Mouse (Mus musculus) heart, embryonic 14.5 days (tissue): Measurements from ENCODE around the gene Cnot9. TPM values are rescaled to one million over a fixed set of nuclear protein-coding genes. Genes with fewer than 3 reads are reported as not detected.

Experiments
- ATAC-seq: fragments of 200-750 bp; cut with Nextera tagmentation; 2 replicates; pipeline ENCODE4 v1.8.0; 2017; ENCODE audit warnings: low read depth, moderate TSS enrichment; ENCODE audit not compliant: insufficient number of reproducible peaks, insufficient read depth, low FRiP score
- H3K27ac ChIP-seq, 2 experiments: fragments of 200-500 bp in 1 of 2; fragments of 300-500 bp in 1 of 2; sonication (generic) in 1 of 2; replicated peaks in 1 of 2; 2 replicates each; pipeline ENCODE4 v1.5.1; 2012 to 2014; ENCODE audit warnings: low read depth in 2 of 2, low read length in 2 of 2, control low read depth in 1 of 2, mild to moderate bottlenecking in 1 of 2, mixed read lengths in 1 of 2; ENCODE audit not compliant: control insufficient read depth in 1 of 2, insufficient read depth in 1 of 2
- H3K27me3 ChIP-seq: fragments of 300-500 bp; sonication (generic); 2 replicates; pipeline ENCODE4 v1.6.1; 2014; ENCODE audit warnings: mild to moderate bottlenecking, low read length, control low read depth; ENCODE audit not compliant: control insufficient read depth, insufficient read depth
- H3K36me3 ChIP-seq: fragments of 300-500 bp; sonication (generic); 2 replicates; pipeline ENCODE4 v1.6.1; 2014; ENCODE audit warnings: mild to moderate bottlenecking, control low read depth, low read length, mixed read lengths; ENCODE audit not compliant: control insufficient read depth, insufficient read depth
- H3K4me1 ChIP-seq, 2 experiments: fragments of 200-500 bp in 1 of 2; fragments of 300-500 bp in 1 of 2; sonication (generic) in 1 of 2; 2 replicates each; pipeline ENCODE4 v1.6.1; 2012 to 2014; ENCODE audit warnings: low read length in 2 of 2, control low read depth in 1 of 2, mixed read lengths in 1 of 2; ENCODE audit not compliant: control insufficient read depth in 2 of 2, insufficient read depth in 2 of 2
- H3K4me2 ChIP-seq: fragments of 300-500 bp; sonication (generic); 2 replicates; pipeline ENCODE4 v1.6.1; 2014; ENCODE audit warnings: mild to moderate bottlenecking, low read length
- H3K4me3 ChIP-seq, 2 experiments: fragments of 200-500 bp in 1 of 2; fragments of 300-500 bp in 1 of 2; sonication (generic) in 1 of 2; 2 replicates each; pipeline ENCODE4 v1.5.1; 2012 to 2014; ENCODE audit warnings: low read length in 2 of 2, mild to moderate bottlenecking in 2 of 2, control low read depth in 1 of 2, low read depth in 1 of 2, moderate library complexity in 1 of 2; ENCODE audit not compliant: control insufficient read depth in 1 of 2, insufficient read depth in 1 of 2
- H3K9ac ChIP-seq: fragments of 300-500 bp; sonication (generic); 2 replicates; pipeline ENCODE4 v1.6.1; 2014; ENCODE audit warnings: mild to moderate bottlenecking, low read length
- H3K9me3 ChIP-seq: fragments of 300-500 bp; sonication (generic); 2 replicates; pipeline ENCODE4 v1.6.1; 2016; ENCODE audit warnings: low read length, control low read depth; ENCODE audit not compliant: control insufficient read depth
- WGBS: fragments of 180-500 bp; shearing (Covaris S2); extraction: QIAGEN DNeasy Blood & Tissue Kit; methylation state at CpG from one replicate; pipeline ENCODE4 v1.1.7; 2014; 5-methylcytosine and 5-hydroxymethylcytosine counted together
- polyA plus RNA-seq: library from polyadenylated mRNA; unstranded; fragments of >200 nt; fragmentation: Nextera tagmentation; extraction: Ambion mirVana; gene quantifications from 2 replicates; pipeline ENCODE4 v1.2.1, GENCODE M21; 2014

The Cnot9 gene
- polyA plus RNA-seq, 1 experiment from 2014 or later: 32.6 TPM

DNA sequence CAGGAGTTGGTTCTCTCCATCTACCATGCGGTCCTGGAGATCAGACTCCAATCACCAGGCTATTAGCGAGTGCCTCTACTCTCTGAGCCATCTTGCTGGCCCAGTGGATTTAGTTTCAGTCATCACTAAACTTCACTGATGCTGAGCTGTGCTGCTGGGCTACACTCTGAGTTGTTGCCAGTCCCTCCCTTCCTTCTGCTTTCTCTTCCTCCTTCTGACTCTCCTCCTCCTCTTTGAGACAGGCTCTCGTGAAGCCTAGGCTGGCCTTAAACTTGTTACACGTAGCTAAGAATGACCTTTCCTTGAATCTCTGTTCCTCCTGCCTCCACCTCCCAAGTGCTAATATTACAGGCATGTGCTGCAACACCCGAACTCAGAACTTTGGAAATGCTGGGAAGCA lies 53.2 kb downstream of the Cnot9 start:
- no peaks in the 10 kb centered on the region for H3K36me3 ChIP-seq
- H3K4me3 ChIP-seq: no peak overlapping the region
- H3K9me3 ChIP-seq: no peaks in the 10 kb centered on the region
- H3K27ac ChIP-seq: no peak overlapping the region
- no peaks in the 10 kb centered on the region for H3K27me3 ChIP-seq
- 87% methylated on average over 5 of the region's 5 CpGs for WGBS
- no peaks in the 10 kb centered on the region for H3K4me1 ChIP-seq
- ATAC-seq: no peak
- H3K4me2 ChIP-seq: no peak overlapping the region
- H3K9ac ChIP-seq: no peak overlapping the region

DNA sequence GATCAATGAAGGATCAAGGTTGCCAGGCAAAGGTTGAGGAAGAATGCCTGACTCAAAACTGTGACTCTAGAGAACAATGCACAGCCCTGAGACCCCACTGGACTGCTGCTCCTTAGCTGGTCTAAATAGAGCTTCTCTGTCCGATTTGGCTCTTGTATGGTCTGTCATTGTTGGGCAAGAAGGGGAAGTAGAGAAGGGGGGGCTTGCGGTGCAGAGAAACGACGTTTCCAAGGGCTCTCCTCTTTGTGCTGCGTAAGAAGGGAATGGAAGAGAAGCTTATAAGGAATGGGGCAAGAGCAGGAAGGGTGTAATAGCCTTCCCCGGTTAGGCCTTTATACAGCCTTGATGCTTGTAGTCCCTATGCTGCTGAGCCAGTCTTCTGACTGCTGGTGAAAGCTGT lies 60.0 kb downstream of the Cnot9 start:
- ATAC-seq: no peak
- no peaks in the 10 kb centered on the region for H3K27me3 ChIP-seq
- H3K9ac ChIP-seq: no peak overlapping the region
- no peak overlapping the region for H3K4me2 ChIP-seq
- H3K9me3 ChIP-seq: no peaks in the 10 kb centered on the region
- H3K27ac ChIP-seq: no peak overlapping the region
- no peaks in the 10 kb centered on the region for H3K4me1 ChIP-seq
- H3K4me3 ChIP-seq: no peak overlapping the region
- 91% methylated on average over 6 of the region's 6 CpGs for WGBS
- peaks cover 62% of the 10 kb centered on the region for H3K36me3 ChIP-seq

DNA sequence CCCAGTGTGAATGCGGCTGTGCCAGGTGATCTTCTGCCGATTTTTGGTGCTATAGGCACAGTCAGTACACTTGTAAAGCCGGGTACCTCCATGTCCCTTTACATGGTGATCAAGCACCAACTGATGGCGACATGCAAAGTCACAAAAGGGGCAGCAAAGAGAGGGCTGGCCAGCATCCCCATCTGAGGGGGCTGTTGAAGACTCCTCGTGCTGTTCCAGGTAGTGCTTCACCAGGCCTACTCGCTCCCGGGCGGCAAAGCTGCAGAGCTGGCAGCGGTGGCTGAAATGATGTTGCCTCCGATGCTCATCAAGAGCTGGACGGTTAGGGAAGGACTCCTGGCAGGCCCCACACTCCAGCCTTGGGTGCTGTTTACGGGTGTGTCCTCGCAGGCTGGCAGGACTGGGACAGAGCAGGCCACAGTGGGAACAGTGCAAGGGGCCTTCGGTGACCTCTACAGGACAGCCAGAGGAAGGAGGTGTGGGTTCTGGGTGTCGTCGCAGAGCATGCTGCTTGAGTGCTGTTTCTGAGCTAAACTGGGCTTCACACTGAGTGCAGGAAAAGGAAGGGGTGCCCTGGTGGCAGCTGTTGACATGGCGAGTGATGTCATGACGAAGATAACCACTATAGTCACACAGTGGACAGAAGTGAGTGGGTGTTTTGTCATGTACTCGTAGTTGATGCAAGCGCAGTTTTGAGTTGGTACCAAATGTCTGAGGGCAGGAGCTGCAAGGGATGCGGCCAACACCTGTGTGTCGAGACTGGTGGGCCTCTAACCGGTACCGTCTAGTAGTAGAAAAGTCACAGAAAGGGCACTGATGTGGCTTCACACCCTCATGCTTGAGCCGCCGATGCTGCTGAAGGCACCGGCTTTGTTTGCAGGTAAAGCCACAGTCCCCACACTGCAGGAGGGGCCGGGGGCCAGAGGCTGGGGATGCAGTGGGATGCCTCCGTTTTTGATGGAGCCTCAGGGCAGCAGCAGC lies 64.2 kb downstream of the Cnot9 start:
- ATAC-seq: no peak; the same call in 1 of the 2 replicates
- no peak overlapping the region for H3K4me2 ChIP-seq
- no peaks in the 10 kb centered on the region for H3K4me1 ChIP-seq
- no peaks in the 10 kb centered on the region for H3K27me3 ChIP-seq
- H3K9ac ChIP-seq: no peak overlapping the region
- H3K27ac ChIP-seq: no peak overlapping the region
- WGBS: 80% methylated on average over 29 of the region's 29 CpGs
- peaks cover 97% of the 10 kb centered on the region for H3K36me3 ChIP-seq
- no peaks in the 10 kb centered on the region for H3K9me3 ChIP-seq
- no peak overlapping the region for H3K4me3 ChIP-seq

Other genes with a start within 250 kb of the Cnot9 start
- 0.57 and 0.69 TPM in 2 replicates for gene Gpbar1, start 227.5 kb upstream of the Cnot9 start, polyA plus RNA-seq
- gene Aamp, start 221.3 kb upstream of the Cnot9 start, polyA plus RNA-seq: 180 and 187 TPM in 2 replicates
- 320 and 338 TPM in 2 replicates for gene Pnkd, start 221.1 kb upstream of the Cnot9 start, polyA plus RNA-seq
- 39.1 and 40.5 TPM in 2 replicates for gene Tmbim1, start 200.4 kb upstream of the Cnot9 start, polyA plus RNA-seq
- gene Catip, start 143.9 kb upstream of the Cnot9 start, polyA plus RNA-seq: 0.34 and 0.55 TPM in 2 replicates
- gene Slc11a1, start 130.9 kb upstream of the Cnot9 start, polyA plus RNA-seq: 4.4 and 4.9 TPM in 2 replicates
- gene Ctdsp1, start 114.5 kb upstream of the Cnot9 start, polyA plus RNA-seq: 67.3 and 67.8 TPM in 2 replicates
- gene Vil1, start 96.7 kb upstream of the Cnot9 start, polyA plus RNA-seq: 0.27 and 0.38 TPM in 2 replicates
- 0.68 and 0.88 TPM in 2 replicates for gene Plcd4, start 36.8 kb downstream of the Cnot9 start, polyA plus RNA-seq
- gene Usp37, start 38.2 kb downstream of the Cnot9 start, polyA plus RNA-seq: 21.0 and 22.1 TPM in 2 replicates
- gene Zfp142, start 82.2 kb downstream of the Cnot9 start, polyA plus RNA-seq: 6.5 and 7.3 TPM in 2 replicates
- gene Bcs1l, start 82.2 kb downstream of the Cnot9 start, polyA plus RNA-seq: 24.1 and 27.1 TPM in 2 replicates
- 5.1 TPM in 2 replicates for gene Rnf25, start 95.3 kb downstream of the Cnot9 start, polyA plus RNA-seq
- 2.5 and 2.8 TPM in 2 replicates for gene Stk36, start 95.4 kb downstream of the Cnot9 start, polyA plus RNA-seq
- gene Ttll4, start 155.7 kb downstream of the Cnot9 start, polyA plus RNA-seq: 12.3 and 13.2 TPM in 2 replicates
- 16.3 and 19.1 TPM in 2 replicates for gene Cyp27a1, start 207.5 kb downstream of the Cnot9 start, polyA plus RNA-seq
- gene Prkag3, start 243.2 kb downstream of the Cnot9 start, polyA plus RNA-seq: 4.9 and 6.1 TPM in 2 replicates